Mouse (Mus musculus) heart, embryonic 14.5 days (tissue): ENCODE measurements at regions not wholly inside any gene's neighbourhood (a gene's known extent, or its start where the extent isn't known, plus 50 kb on each side); places are given as distances from the start of the nearest gene placed in this dataset.

ENCODE experiments used
- ATAC-seq: fragments of 200-750 bp; cut with Nextera tagmentation; 2 replicates; pipeline ENCODE4 v1.8.0; 2017; ENCODE audit warnings: low read depth, moderate TSS enrichment; ENCODE audit not compliant: insufficient number of reproducible peaks, insufficient read depth, low FRiP score
- H3K27ac ChIP-seq, 2 experiments: fragments of 200-500 bp in 1 of 2; fragments of 300-500 bp in 1 of 2; sonication (generic) in 1 of 2; replicated peaks in 1 of 2; 2 replicates each; pipeline ENCODE4 v1.5.1; 2012 to 2014; ENCODE audit warnings: low read depth in 2 of 2, low read length in 2 of 2, control low read depth in 1 of 2, mild to moderate bottlenecking in 1 of 2, mixed read lengths in 1 of 2; ENCODE audit not compliant: control insufficient read depth in 1 of 2, insufficient read depth in 1 of 2
- H3K27me3 ChIP-seq: fragments of 300-500 bp; sonication (generic); 2 replicates; pipeline ENCODE4 v1.6.1; 2014; ENCODE audit warnings: mild to moderate bottlenecking, low read length, control low read depth; ENCODE audit not compliant: control insufficient read depth, insufficient read depth
- H3K36me3 ChIP-seq: fragments of 300-500 bp; sonication (generic); 2 replicates; pipeline ENCODE4 v1.6.1; 2014; ENCODE audit warnings: mild to moderate bottlenecking, control low read depth, low read length, mixed read lengths; ENCODE audit not compliant: control insufficient read depth, insufficient read depth
- H3K4me1 ChIP-seq, 2 experiments: fragments of 200-500 bp in 1 of 2; fragments of 300-500 bp in 1 of 2; sonication (generic) in 1 of 2; 2 replicates each; pipeline ENCODE4 v1.6.1; 2012 to 2014; ENCODE audit warnings: low read length in 2 of 2, control low read depth in 1 of 2, mixed read lengths in 1 of 2; ENCODE audit not compliant: control insufficient read depth in 2 of 2, insufficient read depth in 2 of 2
- H3K4me2 ChIP-seq: fragments of 300-500 bp; sonication (generic); 2 replicates; pipeline ENCODE4 v1.6.1; 2014; ENCODE audit warnings: mild to moderate bottlenecking, low read length
- H3K4me3 ChIP-seq, 2 experiments: fragments of 200-500 bp in 1 of 2; fragments of 300-500 bp in 1 of 2; sonication (generic) in 1 of 2; 2 replicates each; pipeline ENCODE4 v1.5.1; 2012 to 2014; ENCODE audit warnings: low read length in 2 of 2, mild to moderate bottlenecking in 2 of 2, control low read depth in 1 of 2, low read depth in 1 of 2, moderate library complexity in 1 of 2; ENCODE audit not compliant: control insufficient read depth in 1 of 2, insufficient read depth in 1 of 2
- H3K9ac ChIP-seq: fragments of 300-500 bp; sonication (generic); 2 replicates; pipeline ENCODE4 v1.6.1; 2014; ENCODE audit warnings: mild to moderate bottlenecking, low read length
- H3K9me3 ChIP-seq: fragments of 300-500 bp; sonication (generic); 2 replicates; pipeline ENCODE4 v1.6.1; 2016; ENCODE audit warnings: low read length, control low read depth; ENCODE audit not compliant: control insufficient read depth
- WGBS: fragments of 180-500 bp; shearing (Covaris S2); extraction: QIAGEN DNeasy Blood & Tissue Kit; methylation state at CpG from one replicate; pipeline ENCODE4 v1.1.7; 2014; 5-methylcytosine and 5-hydroxymethylcytosine counted together

DNA sequence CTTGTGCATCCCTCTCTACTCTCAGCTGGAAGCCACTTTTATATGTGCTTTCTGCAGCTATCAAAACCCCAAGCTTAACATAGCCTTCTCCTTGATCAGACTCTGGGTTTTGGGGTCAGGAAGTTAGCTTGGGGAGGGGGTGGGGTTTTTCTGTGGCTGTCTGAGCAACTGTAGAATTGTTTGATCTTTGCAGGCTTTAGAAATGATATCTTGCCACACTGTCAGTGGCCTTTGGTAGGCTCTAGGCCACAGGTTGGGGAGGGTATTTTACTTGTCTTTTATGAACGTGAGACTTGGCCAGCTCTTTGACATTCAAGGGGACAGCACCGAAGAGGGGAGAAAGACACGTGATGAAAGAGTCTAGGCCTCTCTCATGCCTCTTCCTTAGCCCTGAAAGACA lies 75.9 kb upstream of the Rasgrp1 start:
- Histone ChIP-seq H3K9me3 (no peaks in the 10 kb centered on the region), H3K36me3 (no peaks in the 10 kb centered on the region), H3K9ac (no peak overlapping the region), H3K4me3 (no peak overlapping the region), H3K4me2 (no peak overlapping the region), H3K27me3 (no peaks in the 10 kb centered on the region), H3K27ac (no peak overlapping the region), H3K4me1 (no peaks in the 10 kb centered on the region)
- 57% methylated on average over 3 of the region's 3 CpGs for whole genome bisulfite sequencing
- ATAC-seq, result no peak

DNA sequence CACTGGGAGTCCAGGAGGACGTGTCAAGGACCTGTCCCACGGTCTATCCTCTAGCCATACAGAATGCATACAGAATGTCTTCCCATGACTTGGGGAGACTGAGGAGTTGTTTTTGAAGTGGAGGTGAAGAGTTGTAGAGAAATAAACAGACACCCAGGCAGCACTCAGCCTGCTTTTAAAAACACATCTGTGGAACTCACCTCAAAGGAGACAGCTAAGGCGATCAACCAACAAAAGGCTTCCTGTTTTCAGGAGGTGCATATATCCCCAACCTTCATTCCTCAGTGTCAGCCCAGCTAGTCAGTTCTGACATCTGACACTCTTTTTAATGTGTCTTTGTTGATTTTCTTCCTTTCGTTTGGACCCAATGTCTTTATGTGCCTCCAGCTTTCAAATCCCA lies 78.6 kb upstream of the Rasgrp1 start:
- Histone ChIP-seq H3K9ac (no peak overlapping the region), H3K4me1 (no peaks in the 10 kb centered on the region), H3K4me3 (no peak overlapping the region), H3K36me3 (no peaks in the 10 kb centered on the region), H3K27me3 (no peaks in the 10 kb centered on the region), H3K9me3 (no peaks in the 10 kb centered on the region), H3K27ac (no peak overlapping the region), H3K4me2 (no peak overlapping the region)
- no peak for ATAC-seq
- WGBS, result 62% methylated on average over 4 of the region's 4 CpGs

DNA sequence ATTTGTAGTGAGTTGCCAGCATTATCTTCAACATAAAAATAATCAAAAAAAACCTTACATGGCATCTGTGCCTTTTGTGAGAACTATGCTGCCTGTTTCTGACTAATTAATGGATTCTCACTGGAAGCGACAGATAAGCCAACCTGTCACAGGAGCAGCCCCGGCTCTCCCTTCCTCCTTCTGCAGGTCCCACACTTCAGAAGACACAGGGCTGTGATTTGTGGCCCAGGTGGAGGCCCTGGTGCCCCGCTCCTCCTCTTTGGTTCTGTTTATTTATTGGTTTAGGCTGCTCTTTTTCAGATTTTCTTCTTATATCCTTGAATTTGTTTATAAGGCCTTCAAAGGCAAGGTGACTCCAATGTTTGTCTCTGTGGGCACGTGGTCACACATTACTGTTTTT lies 80.0 kb upstream of the Rasgrp1 start:
- Histone ChIP-seq H3K4me2 (no peak overlapping the region), H3K4me1 (no peaks in the 10 kb centered on the region), H3K4me3 (no peak overlapping the region), H3K27me3 (no peaks in the 10 kb centered on the region), H3K36me3 (no peaks in the 10 kb centered on the region), H3K9me3 (no peaks in the 10 kb centered on the region), H3K9ac (no peak overlapping the region), H3K27ac (no peak overlapping the region)
- no peak for ATAC-seq
- WGBS, result 71% methylated on average over 4 of the region's 4 CpGs

DNA sequence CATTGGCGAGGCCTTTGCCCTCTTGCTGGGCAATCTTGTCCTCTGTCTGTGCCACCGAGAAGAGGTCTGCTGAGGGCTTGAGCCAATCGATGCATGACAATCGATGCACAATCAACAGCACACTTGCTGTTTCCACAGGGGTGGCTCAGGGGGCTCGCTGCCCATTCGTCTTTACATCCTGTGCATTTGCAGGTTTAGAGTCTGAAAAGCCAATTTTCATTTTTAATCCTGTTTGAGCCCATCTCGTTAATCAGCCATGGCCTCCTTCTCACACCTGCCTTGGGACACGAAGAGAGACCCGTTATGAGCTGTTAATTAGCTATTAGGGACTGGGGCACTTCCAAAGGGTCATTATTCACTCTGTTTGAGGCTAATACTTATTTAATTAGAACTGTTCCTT lies 86.4 kb upstream of the Rasgrp1 start:
- no peaks in the 10 kb centered on the region for H3K9me3 ChIP-seq
- H3K36me3 ChIP-seq, result no peaks in the 10 kb centered on the region
- no peaks in the 10 kb centered on the region for H3K4me1 ChIP-seq
- 62% methylated on average over 9 of the region's 9 CpGs for WGBS
- H3K4me3 ChIP-seq, result no peak overlapping the region
- no peak overlapping the region for H3K27ac ChIP-seq
- H3K4me2 ChIP-seq, result no peak overlapping the region
- no peak for ATAC-seq
- H3K27me3 ChIP-seq, result no peaks in the 10 kb centered on the region
- H3K9ac ChIP-seq, result no peak overlapping the region

DNA sequence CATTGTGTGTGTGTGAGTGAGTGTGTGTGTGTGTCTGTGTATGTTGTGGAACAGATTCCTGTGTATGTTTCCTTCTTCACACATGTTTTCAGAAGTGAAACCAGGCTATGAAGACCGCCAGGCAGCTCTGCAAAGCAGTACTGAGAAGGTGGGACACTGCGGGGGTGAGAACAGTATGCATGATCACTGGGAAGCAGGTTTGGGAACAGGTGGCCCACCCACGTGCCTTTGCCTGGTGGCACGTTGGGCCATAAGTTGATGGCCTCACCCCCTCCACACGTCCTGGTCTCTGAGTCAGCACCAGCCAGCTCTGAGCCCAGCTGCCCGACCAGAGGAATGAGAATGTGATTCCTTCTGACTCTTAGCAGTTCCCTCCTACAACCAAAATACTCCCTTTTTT lies 89.2 kb upstream of the Rasgrp1 start:
- Histone ChIP-seq H3K9me3 (no peaks in the 10 kb centered on the region), H3K4me1 (no peaks in the 10 kb centered on the region), H3K36me3 (no peaks in the 10 kb centered on the region), H3K27me3 (no peaks in the 10 kb centered on the region), H3K4me3 (no peak overlapping the region), H3K4me2 (no peak overlapping the region), H3K9ac (no peak overlapping the region), H3K27ac (no peak overlapping the region)
- ATAC-seq, result no peak
- 47% methylated on average over 6 of the region's 6 CpGs for WGBS

DNA sequence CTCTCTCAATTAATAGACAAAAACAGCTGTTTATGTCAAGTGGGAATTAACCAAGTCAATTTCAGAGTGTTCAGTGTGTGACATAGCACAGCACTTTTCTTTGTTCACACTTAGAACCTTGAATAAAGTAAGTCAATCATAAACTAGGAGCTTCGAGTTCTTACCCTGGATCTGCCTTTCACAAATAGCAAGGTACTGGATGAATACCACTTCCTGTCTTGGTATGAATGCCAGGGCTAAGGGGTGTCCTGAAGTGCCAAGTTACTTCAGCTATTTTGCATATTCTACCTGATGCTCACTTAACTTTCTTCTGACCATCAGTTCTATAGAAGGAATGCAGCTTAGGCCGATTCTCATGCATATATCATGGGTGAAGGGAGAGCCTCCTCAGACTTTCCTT lies 90.1 kb upstream of the Rasgrp1 start:
- no peak overlapping the region for H3K4me2 ChIP-seq
- H3K4me3 ChIP-seq, result no peak overlapping the region
- ATAC-seq, result no peak
- no peak overlapping the region for H3K27ac ChIP-seq
- H3K4me1 ChIP-seq, result no peaks in the 10 kb centered on the region
- no peaks in the 10 kb centered on the region for H3K36me3 ChIP-seq
- H3K9ac ChIP-seq, result no peak overlapping the region
- WGBS, result 68% methylated on average over 2 of the region's 2 CpGs
- no peaks in the 10 kb centered on the region for H3K9me3 ChIP-seq
- H3K27me3 ChIP-seq, result no peaks in the 10 kb centered on the region

DNA sequence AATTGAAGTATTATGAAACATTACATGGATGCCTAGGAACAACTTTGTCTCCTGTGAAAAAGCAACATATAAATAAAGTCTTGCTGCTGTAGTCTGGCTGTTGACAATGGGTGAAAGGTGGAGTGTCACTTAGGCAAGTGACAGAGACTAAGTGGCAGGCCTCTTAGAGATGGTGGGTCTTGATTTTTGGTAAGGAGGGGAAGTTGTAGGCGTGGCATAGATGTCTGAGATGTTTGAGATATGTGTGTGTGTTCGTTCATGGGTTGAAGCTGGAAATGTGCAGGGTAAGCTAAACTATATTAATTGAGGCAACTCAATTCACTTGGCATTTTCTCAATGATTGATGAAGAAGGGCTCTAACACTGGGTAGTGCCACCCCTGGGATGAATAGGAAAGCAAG lies 90.7 kb upstream of the Rasgrp1 start:
- no peaks in the 10 kb centered on the region for H3K4me1 ChIP-seq
- no peaks in the 10 kb centered on the region for H3K36me3 ChIP-seq
- WGBS, result 73% methylated on average over 2 of the region's 2 CpGs
- no peaks in the 10 kb centered on the region for H3K9me3 ChIP-seq
- no peaks in the 10 kb centered on the region for H3K27me3 ChIP-seq
- no peak overlapping the region for H3K9ac ChIP-seq
- no peak overlapping the region for H3K4me2 ChIP-seq
- H3K4me3 ChIP-seq, result no peak overlapping the region
- ATAC-seq, result no peak
- no peak overlapping the region for H3K27ac ChIP-seq

DNA sequence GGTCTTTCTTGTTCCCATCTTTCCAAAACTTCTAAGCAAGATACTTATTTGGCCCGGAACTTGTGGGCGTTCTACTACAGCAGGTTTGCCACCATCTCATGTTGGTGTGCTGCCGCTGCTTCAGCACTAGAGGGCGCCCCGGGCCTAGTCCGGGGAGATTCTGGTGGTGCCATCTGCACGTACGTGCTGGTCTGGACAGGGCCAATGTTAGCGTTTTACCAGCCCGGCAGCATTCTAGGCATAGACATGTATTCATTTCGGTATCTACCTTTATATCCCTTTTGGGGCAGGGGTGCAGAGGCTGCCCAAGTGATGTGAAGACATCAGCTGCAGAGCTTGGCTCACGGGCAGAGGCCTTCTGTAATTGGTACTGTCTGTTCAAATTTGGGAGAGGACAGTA lies 95.3 kb upstream of the Rasgrp1 start:
- Histone ChIP-seq H3K9me3 (no peaks in the 10 kb centered on the region), H3K4me3 (no peak overlapping the region), H3K4me1 (no peaks in the 10 kb centered on the region), H3K27me3 (no peaks in the 10 kb centered on the region), H3K9ac (no peak overlapping the region), H3K36me3 (no peaks in the 10 kb centered on the region), H3K4me2 (no peak overlapping the region), H3K27ac (no peak overlapping the region)
- 79% methylated on average over 12 of the region's 12 CpGs for WGBS
- no peak for ATAC-seq
